Mouse (Mus musculus): ENCODE data around the gene Zdhhc14.

- TF ChIP-seq CTCF (IDR thresholded peaks at IDR 0.05; ENCODE audit: low read depth), result no peak
- no peak for TF ChIP-seq EP300 (optimal IDR thresholded peaks at IDR 0.05)
Measured at GRCm38 (mm10) chr17:5443260-5443659, 49.1 kb upstream of the Zdhhc14 start.
